Mouse (Mus musculus) T-helper 1 cell (primary cell): ENCODE measurements at regions not wholly inside any gene's neighbourhood (a gene's known extent, or its start where the extent isn't known, plus 50 kb on each side); places are given as distances from the start of the nearest gene placed in this dataset.

Experiments
- in situ Hi-C: fragments of 300-600 bp; cut with MboI, MseI; formaldehyde crosslinking; loops from one replicate; pipeline ENCODE4 v1.15.1; 2025; ENCODE audit warnings: high pct_unique_total_duplicates

GRCm38 (mm10) chr8:92518486-92518885 lies 155.6 kb upstream of the Irx6 start:
- in situ Hi-C loops = no loop called here

- in situ Hi-C loops = no loop called here
Measured at GRCm38 (mm10) chr8:92522519-92522918, 151.6 kb upstream of the Irx6 start.

GRCm38 (mm10) chr8:92529756-92530155 lies 144.3 kb upstream of the Irx6 start:
- in situ Hi-C loops = no loop called here

GRCm38 (mm10) chr8:92540636-92541035 lies 133.5 kb upstream of the Irx6 start:
- in situ Hi-C loops = no loop called here

- in situ Hi-C loops = no loop called here
Measured at GRCm38 (mm10) chr8:92545347-92546059, 128.6 kb upstream of the Irx6 start.

GRCm38 (mm10) chr8:92555140-92555539 lies 118.9 kb upstream of the Irx6 start:
- in situ Hi-C loops = no loop called here

- in situ Hi-C loops = no loop called here
Measured at GRCm38 (mm10) chr8:92555631-92556030, 118.5 kb upstream of the Irx6 start.

- in situ Hi-C loops = no loop called here
Measured at GRCm38 (mm10) chr8:92562471-92562870, 111.6 kb upstream of the Irx6 start.

GRCm38 (mm10) chr8:92562962-92563361 lies 111.1 kb upstream of the Irx6 start:
- in situ Hi-C loops = no loop called here

- in situ Hi-C loops = loop anchor here (5.0 kb wide), 1 partner anchor 678 kb away; no protein-coding TSS in a partner anchor
Measured at GRCm38 (mm10) chr8:92569650-92570049, 104.4 kb upstream of the Irx6 start.

GRCm38 (mm10) chr8:92579446-92579845 lies 94.6 kb upstream of the Irx6 start:
- in situ Hi-C loops = no loop called here

- in situ Hi-C loops = no loop called here
Measured at GRCm38 (mm10) chr8:92581051-92581450, 93.0 kb upstream of the Irx6 start.

GRCm38 (mm10) chr8:92600766-92601165 lies 73.3 kb upstream of the Irx6 start:
- in situ Hi-C loops = no loop called here

GRCm38 (mm10) chr8:92602973-92603372 lies 71.1 kb upstream of the Irx6 start:
- in situ Hi-C loops = no loop called here

GRCm38 (mm10) chr8:92605631-92606030 lies 68.5 kb upstream of the Irx6 start:
- in situ Hi-C loops = no loop called here

GRCm38 (mm10) chr8:92607604-92608003 lies 66.5 kb upstream of the Irx6 start:
- in situ Hi-C loops = no loop called here

- in situ Hi-C loops = loop anchor here (10.0 kb wide), 1 partner anchor 685 kb away; no protein-coding TSS in a partner anchor
Measured at GRCm38 (mm10) chr8:92609908-92610307, 64.2 kb upstream of the Irx6 start.

GRCm38 (mm10) chr8:92610487-92611059 lies 63.5 kb upstream of the Irx6 start:
- in situ Hi-C loops = loop anchor here (10.0 kb wide), 1 partner anchor 684 kb away; no protein-coding TSS in a partner anchor

GRCm38 (mm10) chr8:92613486-92613885 lies 60.6 kb upstream of the Irx6 start:
- in situ Hi-C loops = loop anchor here (10.0 kb wide), 1 partner anchor 681 kb away; no protein-coding TSS in a partner anchor

- in situ Hi-C loops = loop anchor here (10.0 kb wide), 1 partner anchor 678 kb away; no protein-coding TSS in a partner anchor
Measured at GRCm38 (mm10) chr8:92616341-92617115, 57.6 kb upstream of the Irx6 start.

- in situ Hi-C loops = loop anchor here (10.0 kb wide), 1 partner anchor 677 kb away; no protein-coding TSS in a partner anchor
Measured at GRCm38 (mm10) chr8:92618281-92618680, 55.8 kb upstream of the Irx6 start.
